Mouse (Mus musculus) thymus, postnatal 10 days (tissue): ENCODE measurements around the gene Pde4d.
A peak's percentile ranks its signal among the peaks of the same experiment; 100 is the strongest.

Source experiments
- DNase-seq, 2 experiments: peaks; one replicate each; pipeline ENCODE4 v3.0.0; 2021; ENCODE audit warnings: low spot score in 2 of 2

The Pde4d gene

GRCm38 (mm10) chr13:109175281-109175680, 725.5 kb downstream of the Pde4d start:
- no peak for DNase-seq

GRCm38 (mm10) chr13:109175852-109176621, 726.3 kb downstream of the Pde4d start:
- DNase-seq: no peak

GRCm38 (mm10) chr13:109181363-109181762, 731.6 kb downstream of the Pde4d start:
- DNase-seq: no peak

- DNase-seq: no peak
Observed at GRCm38 (mm10) chr13:109190652-109191051, 740.9 kb downstream of the Pde4d start.

GRCm38 (mm10) chr13:109191176-109191575, 741.4 kb downstream of the Pde4d start:
- no peak for DNase-seq

- DNase-seq: no peak
Observed at GRCm38 (mm10) chr13:109205541-109205940, 755.8 kb downstream of the Pde4d start.

- DNase-seq: peak in 1 of 2 experiments; percentile 3
Observed at GRCm38 (mm10) chr13:109208607-109209006, 758.9 kb downstream of the Pde4d start.

- peak; percentile 19 to 43 for DNase-seq
Observed at GRCm38 (mm10) chr13:109209413-109209812, 759.7 kb downstream of the Pde4d start.

- peak; percentile 60 to 83 for DNase-seq
Observed at GRCm38 (mm10) chr13:109210403-109210802, 760.7 kb downstream of the Pde4d start.

GRCm38 (mm10) chr13:109211471-109211870, 761.7 kb downstream of the Pde4d start:
- DNase-seq: peak in 1 of 2 experiments; percentile 2

- peak in 1 of 2 experiments; percentile 2 for DNase-seq
Observed at GRCm38 (mm10) chr13:109211941-109212487, 762.3 kb downstream of the Pde4d start.

GRCm38 (mm10) chr13:109212788-109213473, 763.2 kb downstream of the Pde4d start:
- peak in 1 of 2 experiments; percentile 40 for DNase-seq

- no peak for DNase-seq
Observed at GRCm38 (mm10) chr13:109219019-109219725, 769.4 kb downstream of the Pde4d start.

- peak in 1 of 2 experiments; percentile 32 for DNase-seq
Observed at GRCm38 (mm10) chr13:109228967-109229617, 779.3 kb downstream of the Pde4d start.

GRCm38 (mm10) chr13:109229618-109230334, 780.0 kb downstream of the Pde4d start:
- no peak for DNase-seq

GRCm38 (mm10) chr13:109230335-109230987, 780.7 kb downstream of the Pde4d start:
- peak in 1 of 2 experiments; percentile 35 for DNase-seq

- DNase-seq: no peak
Observed at GRCm38 (mm10) chr13:109231848-109232460, 782.2 kb downstream of the Pde4d start.

- no peak for DNase-seq
Observed at GRCm38 (mm10) chr13:109232531-109232930, 782.8 kb downstream of the Pde4d start.

GRCm38 (mm10) chr13:109233911-109234613, 784.3 kb downstream of the Pde4d start:
- DNase-seq: no peak
